Mouse (Mus musculus): ENCODE measurements around the gene Kif6.

GRCm38 (mm10) chr17:49875401-49875800 is 260.5 kb downstream of the Kif6 start:
- TF ChIP-seq CTCF (IDR thresholded peaks at IDR 0.05; ENCODE audit: borderline replicate concordance, insufficient read depth, low read depth, low read length) (no peak), POLR2A (IDR thresholded peaks at IDR 0.05; ENCODE audit: borderline replicate concordance, insufficient read depth, low read length) (no peak)

All from cerebellum, adult 2 months (tissue).